Mouse (Mus musculus) activated CD4-positive, CD25-positive, alpha-beta regulatory T cell, adult 4 months (primary cell): ENCODE data around the gene Gm20388. TPM values are rescaled to one million over a fixed set of nuclear protein-coding genes. Genes with fewer than 3 reads are reported as not detected.
"Not testable (repeated sequence)": the region's sequence is repeated elsewhere in the genome, so short reads cannot be mapped to it uniquely, and the experiment has no call there.

Source experiments
- ATAC-seq: one replicate; pipeline ENCODE4 v1.8.0; 2017
- polyA plus RNA-seq, 2 experiments: library from polyadenylated mRNA; unstranded; fragments of 100-300 nt; shearing (Covaris generic); gene quantifications; one replicate each; pipeline ENCODE4 v1.2.1; 2017

Gene Gm20388
- polyA plus RNA-seq, 2 experiments from 2014 or later: 9.9 to 12.3 TPM

DNA sequence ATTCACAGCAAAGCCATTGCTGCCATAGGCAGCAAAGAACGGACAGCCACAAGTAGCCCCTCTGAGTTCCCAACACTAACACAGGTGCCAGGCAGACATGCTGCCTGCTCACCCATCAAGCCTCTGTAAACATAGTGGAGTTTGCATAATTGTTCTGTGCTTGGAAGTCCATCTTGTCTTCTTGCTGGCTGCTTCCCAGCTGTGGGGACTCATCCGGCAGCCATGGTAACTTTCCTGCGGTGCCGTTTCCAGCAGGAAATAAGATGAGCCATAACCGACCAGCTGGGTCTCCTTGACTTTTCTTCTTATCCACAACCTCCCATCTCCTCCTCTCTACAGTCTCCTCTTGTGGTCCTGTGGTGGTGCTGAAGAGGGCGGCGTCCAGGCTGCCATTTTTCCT is 787.8 kb downstream of the Gm20388 start:
- ATAC-seq: no peak

DNA sequence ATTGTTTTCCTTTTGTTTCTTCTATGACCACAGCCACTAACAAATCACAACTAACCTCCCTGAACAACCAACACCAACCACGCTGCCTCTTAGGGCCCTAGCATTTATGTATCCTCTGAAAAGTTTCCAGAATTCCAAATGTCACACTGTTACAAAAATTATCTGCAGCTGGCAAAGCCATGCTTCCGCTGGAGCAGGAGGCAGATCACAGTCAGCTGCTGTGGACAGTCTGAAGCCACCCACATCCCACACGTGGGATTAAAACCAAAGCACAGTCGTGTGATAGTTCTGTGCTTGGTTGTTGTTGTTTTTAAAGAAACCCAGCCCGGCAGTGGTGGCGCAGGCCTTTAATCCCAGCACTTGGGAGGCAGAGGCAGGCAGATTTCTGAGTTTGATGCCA is 788.4 kb downstream of the Gm20388 start:
- no peak for ATAC-seq

DNA sequence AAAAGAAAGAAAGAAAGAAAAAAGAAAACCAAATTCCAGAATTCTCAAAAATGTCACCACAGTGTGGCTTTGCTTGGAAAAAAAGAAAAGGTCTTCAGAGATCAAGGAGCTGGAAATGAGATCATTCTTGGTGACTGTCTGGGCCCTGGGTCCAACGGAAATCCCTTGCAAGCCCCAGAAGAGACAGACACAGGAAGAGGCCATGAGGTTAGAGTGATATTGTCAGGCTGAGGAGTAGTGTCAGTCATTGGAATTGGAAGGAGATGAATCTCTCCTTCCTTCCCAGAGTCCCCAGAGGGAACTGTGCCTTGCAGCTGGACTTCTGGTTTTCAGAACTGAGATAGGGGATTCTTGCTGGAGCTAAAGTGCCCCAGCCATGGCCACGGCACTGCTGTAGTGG is 788.9 kb downstream of the Gm20388 start:
- ATAC-seq: no peak

DNA sequence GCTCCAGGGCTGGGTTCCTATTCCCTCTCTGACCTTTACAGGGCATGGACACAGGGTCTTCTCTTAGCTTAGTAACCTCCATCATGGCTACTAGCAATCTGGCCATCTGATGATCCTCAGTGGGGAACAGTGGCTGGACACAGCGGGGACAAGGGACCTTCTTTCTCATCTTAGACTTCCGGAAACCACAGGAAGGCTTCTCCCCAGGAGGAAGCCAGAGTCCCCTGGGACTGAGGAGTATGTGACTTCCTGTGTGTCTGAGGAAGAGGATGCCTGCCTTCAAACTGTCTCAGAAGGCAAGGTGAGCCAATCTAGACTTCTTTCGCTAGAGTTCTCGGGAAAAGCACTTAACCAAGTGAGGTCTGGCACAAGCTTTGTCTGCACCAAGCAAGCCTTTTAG is 789.4 kb downstream of the Gm20388 start:
- no peak for ATAC-seq

DNA sequence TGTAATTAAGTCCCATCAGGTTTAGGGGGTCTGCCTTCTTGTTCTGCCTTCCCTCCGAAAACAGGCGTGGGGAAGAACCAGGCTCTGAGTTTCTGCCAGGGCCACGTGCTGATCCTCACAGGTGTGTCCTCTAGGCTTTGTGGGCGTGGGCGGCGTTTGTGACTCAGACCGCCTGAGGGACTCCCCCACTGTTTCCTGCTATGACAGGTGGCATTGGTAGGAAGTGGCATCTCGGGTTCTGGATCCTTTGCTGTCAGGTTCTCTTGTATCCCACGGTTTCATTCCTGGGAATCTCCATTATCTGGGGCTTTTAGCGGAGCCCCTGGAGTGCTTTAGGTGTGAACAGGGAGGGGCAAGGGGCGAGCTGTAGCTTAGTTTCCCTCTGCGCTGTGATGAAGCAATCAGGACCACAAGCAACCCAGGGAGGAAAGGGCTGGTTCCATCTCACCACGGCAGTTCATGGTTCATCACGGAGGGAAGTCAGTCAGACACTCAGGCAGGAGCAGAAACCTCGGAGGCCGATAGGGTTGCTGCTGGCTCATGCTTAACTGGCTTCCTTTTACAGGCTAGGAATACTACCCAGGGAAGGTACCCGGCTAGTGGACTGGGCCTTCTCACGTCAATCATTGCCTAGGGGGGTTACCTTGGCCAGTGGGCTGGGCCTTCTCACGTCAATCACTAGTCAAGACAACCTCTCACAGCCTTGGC is 791.3 kb downstream of the Gm20388 start:
- ATAC-seq: peak; percentile 91

DNA sequence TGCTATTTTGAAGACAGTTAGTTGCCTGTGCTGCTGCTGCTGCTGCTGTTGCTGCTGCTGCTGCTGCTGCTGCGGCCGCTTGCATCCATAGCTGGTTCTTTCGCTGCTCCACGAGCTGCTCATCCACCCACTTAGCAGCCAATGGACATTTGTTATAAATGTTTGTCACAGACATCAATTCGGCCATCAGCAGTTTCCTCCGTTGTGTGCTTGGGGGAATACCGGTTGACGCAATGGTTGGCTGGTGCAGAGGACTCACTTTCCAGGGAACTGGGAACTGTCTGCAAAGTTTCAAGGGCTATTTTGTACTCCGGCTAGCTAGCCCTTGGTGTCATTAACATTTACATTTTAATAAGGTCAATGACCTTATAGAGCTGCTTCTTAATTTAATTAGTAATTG is 793.6 kb downstream of the Gm20388 start:
- ATAC-seq: no peak

DNA sequence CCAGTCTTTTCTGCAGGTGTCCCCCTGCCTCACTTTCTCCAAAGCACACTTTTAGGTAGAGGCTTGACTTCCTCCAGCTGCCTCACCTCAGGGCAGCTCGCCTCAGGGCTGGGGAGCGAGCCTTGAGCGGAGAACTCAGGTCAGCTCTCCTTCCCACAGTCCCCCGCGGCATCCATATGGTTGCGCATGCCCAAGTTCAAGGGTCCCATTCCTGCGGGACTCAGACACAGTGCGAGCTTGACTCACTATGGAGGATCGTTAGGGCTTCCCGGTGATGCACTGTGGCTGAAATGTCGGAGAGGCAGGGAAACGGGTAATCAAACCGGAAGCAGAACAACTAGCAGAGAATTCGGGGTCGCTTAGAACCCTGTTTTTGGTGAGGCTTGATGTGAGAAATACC is 794.5 kb downstream of the Gm20388 start:
- ATAC-seq: no peak

DNA sequence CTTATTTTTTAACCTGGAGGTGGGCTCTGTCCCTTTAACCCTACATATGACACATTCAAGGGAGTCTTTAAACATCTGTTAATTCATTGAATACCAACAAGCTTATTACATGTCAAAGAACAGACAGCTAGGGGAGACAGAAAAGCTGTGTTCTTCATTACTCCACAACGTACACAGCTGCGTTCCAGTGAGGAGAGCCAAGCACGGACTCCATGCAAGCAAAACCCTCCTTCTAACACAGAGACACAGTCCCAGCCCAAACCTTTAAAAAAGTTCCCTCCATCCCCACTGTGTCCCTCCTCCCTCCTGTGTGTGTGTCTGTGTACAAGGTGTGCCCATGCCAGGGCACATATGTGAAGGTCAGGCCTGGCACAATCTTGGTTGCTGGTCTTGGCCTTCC is 795.6 kb downstream of the Gm20388 start:
- ATAC-seq: no peak

DNA sequence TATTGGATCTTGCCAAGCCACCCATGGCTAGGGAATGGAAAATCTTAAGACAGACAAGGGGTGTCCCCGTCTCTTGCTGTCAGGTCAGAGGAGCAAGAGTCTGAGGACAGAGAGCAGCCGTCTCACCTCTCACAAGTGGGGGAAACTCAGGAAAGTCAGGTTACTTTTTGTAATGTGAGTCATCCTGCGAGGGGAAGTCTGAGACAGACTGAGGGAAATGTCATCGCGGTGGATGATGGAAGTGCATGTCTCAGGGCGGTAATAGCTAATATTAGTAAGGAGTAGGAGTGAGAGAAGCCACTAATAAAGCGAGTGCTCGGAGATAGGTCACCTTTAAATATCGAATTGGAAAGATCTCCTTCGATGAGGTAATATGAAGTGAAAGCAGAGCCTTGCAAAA is 798.5 kb downstream of the Gm20388 start:
- ATAC-seq: peak; percentile 65

DNA sequence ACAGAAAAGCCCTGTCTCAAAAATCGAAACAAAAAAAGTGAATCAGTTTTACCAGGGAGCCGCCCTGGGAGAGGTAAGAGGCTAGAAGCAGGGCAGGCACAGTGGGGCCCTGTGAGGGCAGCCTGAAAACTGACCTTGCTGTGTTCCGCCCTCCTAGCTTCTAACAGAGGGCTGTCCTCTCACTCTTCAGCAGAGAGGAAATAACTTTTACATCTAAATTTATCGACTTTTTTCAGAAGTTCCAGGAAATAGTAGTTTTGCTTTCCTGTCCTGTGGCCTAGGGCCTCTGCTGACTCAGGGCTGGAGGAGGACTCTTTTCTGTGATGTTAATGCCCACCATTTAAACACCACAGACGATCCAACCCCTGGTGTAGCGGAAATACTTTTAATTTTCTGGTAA is 804.6 kb downstream of the Gm20388 start:
- ATAC-seq: peak; percentile 78

DNA sequence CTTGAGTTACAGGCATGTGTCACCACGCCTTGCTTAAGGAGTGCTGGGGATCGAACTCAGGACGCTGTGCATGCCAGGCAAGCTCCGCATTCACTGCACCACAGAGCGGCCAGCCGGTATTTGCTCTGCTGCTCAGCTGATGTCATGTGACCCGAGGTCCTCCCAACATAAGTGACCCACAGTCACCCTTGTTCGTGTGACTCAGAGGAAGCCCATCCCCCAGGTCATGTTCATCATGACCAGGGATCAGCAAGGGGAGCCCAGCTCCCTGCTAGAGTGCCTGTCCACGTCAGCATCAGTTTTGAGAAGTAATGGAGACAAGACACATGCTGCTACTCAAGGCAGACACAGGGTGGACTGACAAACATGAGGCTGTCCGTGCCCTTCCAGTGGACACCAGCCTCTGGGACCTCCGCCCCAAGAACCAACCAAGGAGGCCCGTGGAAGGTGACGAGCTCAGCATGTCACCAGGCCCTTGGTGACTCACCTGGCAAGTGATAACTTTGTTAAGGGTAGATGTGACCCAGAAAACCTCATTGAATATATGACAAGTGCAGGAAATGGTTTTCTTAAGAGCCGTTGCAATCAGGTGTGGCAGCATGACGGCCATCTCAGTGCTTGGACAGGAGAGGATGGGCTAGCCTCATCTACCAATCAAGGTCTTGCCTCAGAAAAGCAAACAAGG is 805.5 kb downstream of the Gm20388 start:
- ATAC-seq: peak; percentile 62

DNA sequence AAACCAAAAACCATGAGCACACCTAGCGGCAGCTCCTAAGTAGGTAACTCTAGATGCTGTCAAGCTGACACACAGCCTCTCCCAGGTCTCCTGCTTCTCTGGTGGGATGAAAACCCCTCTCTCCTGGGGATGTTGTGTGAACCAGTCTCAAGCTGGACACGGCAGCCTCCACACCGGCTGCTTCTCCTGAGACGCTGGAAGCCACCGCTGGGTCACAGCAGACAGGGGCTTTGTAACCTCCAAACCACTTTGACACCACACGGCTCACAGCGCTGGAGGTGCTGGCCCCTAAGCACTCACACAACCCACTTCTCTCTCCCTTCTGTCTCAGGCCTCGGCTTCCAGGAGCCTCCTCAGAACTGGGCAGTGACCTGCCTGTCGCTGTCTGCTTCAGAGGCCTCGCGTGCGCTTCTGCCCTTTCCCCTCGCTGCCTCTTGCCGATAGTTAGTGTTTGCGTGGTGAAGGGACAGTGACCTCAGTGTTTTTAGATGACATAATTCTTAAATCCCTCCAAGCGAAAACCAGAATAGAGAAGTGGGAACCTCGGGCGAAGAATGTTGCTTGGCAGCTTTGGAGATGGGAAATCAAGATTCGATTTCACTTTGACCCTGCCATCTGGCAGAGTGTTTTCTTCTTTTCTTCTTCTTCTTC is 809.1 kb downstream of the Gm20388 start:
- no peak for ATAC-seq

DNA sequence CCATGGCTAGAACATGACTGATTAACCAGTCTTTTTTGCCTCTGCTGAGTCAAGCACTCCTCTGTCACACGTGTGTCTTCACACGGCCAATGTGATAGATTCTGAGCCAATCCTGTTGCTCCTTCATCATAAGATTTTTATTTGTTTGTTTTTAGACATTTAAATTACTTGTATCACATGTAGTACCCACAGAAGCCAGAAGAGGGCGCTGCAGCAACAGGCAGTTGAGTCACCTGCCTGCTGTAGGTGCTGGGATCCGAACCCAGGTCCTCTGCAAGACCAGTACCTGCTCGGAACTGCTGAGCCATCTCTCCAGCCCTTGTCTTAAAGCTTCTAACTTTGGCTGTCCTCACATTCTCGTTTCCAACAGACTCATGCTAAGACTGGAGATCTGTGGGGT is 812.4 kb downstream of the Gm20388 start:
- no peak for ATAC-seq

DNA sequence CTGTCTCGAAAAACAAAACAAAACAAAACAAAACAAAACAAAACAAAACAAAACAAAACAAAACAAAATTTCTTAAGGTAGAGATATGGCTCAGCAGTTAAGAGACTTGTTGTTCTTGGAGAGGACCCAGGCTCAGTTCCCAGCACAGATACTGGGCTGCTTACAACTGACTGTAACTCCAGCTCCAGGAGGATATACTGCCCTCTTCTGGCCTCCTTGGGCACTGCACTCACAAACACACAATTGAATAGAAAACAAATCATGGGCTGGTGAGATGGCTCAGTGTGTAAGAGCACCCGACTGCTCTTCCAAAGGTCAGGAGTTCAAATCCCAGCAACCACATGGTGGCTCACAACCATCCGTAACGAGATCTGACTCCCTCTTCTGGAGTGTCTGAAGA is 813.5 kb downstream of the Gm20388 start:
- not testable (repeated sequence) for ATAC-seq

DNA sequence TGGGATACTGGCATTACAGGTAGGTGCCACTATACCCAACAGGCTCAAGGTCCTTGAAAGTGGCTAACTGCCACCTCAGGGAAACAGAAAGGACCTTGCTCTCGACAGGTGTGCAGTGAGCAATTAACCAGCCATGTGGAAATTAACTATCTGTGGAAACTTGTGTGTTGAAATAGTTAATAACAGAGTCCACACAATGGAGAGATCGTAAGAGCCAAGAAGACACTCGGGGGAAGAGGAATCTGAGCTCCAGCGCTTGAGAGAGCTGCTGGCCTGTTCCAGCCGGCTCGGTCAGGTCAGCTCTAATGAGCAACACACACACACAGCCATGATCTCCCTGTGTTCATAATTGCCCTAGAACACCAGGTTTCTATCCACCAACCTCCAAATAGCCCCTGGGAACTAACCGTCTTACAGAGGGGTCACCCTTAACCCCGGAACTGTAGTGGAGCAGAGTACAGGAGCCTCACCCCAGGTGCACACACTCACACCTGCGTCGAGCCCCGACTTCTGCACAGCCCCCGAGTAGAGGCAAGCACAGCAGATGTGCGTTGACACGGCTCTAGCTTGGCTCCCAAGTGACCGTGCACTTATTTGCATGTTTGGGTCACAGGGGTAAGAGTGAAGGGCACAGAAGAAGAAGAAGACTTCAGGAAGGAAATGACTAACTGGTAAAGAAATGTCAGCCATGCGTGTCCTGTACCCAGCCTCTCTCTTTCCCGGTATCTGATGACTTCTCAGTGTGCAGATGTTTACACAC is 814.4 kb downstream of the Gm20388 start:
- peak; percentile 58 for ATAC-seq

DNA sequence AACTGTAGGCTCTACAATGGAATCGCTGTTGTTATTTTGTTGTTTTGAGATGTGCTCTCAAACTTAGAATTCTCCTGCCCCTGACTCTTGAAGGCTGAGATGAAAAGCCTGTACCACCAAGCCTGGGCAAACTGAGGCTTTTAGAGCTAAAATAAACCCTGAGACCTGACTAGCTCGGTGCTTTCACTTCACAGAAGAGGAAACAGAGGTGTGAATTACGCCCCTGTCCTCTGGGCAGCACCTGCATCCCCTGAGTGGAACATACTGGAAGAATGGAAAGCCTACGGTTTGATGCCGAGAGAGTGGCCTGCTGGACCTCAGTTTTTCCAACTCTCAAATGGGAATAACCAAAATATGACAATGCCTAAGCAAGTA is 814.9 kb downstream of the Gm20388 start:
- ATAC-seq: peak; percentile 38

DNA sequence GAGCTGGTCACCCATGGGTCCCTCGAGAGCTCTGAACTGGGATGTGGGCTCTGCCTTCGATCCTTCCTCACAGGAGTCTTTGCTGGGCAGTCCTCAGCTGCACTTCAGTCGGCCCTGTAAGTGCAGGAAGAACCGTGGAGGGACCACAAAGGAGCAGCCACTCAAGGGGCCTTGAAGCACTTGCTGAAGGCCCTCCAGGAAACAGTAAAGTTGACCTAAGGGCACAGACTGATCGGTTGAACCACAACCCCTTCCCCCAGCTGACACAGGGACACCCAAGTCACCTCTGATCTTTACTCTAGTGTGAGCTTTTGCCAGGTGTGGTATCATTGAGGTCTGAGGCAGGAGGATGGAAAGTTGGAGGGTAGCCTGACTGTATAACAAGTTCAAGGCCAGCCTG is 815.4 kb downstream of the Gm20388 start:
- ATAC-seq: no peak

DNA sequence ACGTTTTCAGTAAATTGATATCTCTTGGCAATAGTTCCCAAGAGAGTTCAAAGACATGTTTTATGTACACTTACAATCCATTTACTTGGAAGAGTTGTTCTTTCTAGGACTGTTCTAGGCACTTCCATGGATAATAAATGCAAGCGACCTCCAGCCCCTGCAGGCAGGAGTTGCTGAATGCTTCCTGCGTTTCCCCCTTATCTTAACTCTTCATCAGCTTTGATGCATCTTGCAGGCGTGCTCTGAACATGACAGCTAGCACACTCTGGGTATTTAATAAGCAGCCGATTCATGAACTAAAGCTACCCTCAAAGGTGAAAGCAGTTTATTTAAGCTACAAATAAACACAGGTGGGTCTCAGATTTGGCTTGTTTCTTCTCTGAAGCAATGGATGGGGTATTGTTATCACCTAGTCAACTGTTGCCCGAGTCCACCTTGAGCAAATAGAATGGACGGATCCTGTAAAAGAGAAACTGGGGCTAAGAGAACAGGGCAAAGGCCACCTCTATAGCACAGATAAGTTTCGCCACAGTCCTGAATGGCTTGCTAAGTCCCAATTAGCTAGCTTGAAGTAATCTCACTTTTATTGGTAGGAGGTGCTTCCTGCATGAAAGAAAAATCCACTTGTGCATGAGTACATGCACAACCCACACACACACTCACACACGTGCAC is 818.0 kb downstream of the Gm20388 start:
- ATAC-seq: peak; percentile 53

DNA sequence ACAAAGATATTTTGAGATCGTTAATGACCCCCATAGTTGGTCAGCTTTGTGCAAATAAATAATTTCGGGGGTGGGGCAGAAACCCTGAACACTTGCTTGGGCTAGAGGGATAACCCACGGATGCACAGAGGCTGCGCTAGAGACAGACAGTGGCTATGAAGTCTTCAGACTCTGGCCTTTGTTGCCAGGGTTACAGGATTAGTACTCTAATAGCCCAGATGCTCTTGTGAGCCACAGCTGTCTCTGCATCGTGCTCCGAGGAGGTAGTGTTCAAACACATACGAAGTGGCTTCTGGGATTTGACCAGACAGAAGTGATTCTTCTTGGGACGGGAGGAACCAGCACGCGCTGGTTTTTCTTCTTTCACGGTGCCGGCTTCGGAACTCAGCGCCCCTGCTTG is 820.9 kb downstream of the Gm20388 start:
- no peak for ATAC-seq

DNA sequence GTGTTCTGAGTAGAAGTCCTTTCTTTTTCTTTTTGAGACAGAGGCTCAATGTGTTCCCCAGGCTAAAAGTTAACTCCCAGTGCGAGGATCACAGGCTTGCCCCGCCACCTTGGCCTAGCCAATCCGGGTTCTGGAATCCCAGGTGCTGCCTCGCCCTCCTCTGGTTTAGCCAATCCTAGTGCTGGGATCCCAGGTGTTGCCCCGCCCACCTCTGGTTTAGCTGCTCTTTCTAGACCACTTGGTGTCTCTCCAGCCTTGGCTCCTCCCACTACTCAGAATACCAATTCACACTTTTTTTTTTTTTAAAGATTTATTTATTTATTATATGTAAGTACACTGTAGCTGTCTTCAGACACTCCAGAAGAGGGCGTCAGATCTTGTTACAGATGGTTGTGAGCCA is 821.4 kb downstream of the Gm20388 start:
- ATAC-seq: no peak

DNA sequence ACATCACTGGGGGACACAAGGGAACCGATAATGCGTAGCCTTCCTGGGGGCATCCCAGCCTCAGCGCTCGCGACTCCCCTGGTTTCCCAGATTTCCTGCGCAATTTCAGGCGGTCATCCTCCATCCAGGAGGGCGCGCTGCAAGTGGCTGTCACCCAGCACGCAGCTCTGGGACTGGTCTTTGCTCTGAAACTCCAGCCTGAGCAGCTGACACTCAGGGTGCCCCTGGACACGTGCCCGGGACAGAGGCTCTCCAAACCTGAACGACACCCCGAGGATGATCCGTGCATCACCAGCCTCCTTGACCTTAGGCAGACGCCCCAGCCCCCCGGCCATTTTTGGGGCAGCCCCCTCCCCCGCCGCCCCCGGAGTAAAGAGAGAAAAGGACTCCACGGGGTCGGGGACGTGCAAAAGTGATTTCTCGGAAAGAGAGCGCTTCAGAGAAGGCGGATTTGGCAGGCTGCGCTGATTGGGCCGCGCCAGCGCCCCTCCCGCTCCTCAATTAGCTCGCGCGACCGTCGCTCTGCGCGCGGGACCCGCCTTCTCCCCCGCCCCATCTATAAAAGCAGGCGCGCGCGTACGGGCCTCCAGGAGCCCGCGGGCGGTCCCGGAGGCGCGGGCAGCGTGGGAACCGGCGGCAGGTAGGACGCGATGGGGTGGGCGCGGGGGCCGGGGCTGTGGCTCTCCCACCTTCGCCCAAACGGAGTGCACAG is 825.3 kb downstream of the Gm20388 start, which contains the start of gene Irf8:
Irf8 (plus strand) TSS at position 589 of the 712 bp plus-strand sequence.
- ATAC-seq: peak; percentile 97

DNA sequence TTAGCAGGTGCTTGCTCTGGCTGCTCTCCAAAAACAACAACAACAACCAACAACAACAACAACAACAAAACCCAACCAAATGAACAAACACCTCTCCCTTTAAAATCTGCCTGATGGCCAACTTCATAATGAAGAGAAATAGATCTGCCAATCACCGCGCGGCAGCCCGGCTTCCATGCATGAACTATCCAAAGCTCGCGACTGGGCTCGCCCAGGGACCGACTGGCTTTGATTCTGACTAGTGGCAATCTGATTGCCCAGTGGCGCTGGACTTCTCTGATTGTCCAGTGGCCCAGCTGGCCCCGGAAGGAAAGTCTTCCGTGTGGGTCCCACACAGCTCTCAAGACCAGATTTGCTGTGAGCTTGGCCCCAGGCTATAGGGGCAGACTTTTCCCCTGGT is 825.8 kb downstream of the Gm20388 start:
- ATAC-seq: no peak
